Mouse (Mus musculus) thymus, adult 2 months (tissue): ENCODE results near the gene Tcf12.

ENCODE experiments used
- CTCF ChIP-seq: fragments of 200-500 bp; IDR thresholded peaks from 2 replicates; pipeline ENCODE4 v1.5.1; 2012; ENCODE audit warnings: mild to moderate bottlenecking, control low read depth, low read length, moderate library complexity, borderline replicate concordance; ENCODE audit not compliant: control insufficient read depth, poor library complexity, insufficient read depth; ENCODE audit errors: extremely low read depth
- POLR2A ChIP-seq: fragments of 200-500 bp; IDR thresholded peaks from 2 replicates; pipeline ENCODE4 v1.6.1; 2012; ENCODE audit warnings: mild to moderate bottlenecking, low read length, control low read depth, moderate library complexity; ENCODE audit not compliant: control insufficient read depth, poor library complexity, insufficient read depth; ENCODE audit errors: extremely low read depth

DNA sequence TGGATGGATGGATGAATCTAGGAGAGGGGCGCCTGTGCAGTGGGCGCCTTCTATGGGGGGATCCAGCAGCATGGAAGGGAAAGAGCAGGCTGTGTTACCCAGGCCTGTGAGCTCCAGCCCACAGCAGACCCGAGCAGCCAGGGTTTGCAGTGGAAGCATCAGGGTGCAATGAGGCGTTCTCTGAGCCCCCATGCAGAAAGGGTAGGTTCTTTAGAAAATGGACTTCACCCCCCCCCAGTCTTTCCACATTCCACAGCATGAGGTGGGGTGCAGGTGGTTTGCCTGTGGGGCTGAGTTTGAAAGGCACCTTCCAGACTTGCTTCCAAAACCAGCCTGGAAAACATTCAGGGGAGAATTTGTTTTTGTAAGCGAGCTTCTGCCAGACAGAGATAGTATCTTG is 300.3 kb downstream of the Tcf12 start:
- no peak for TF ChIP-seq POLR2A
- TF ChIP-seq CTCF = no peak
